Mouse (Mus musculus) thymus, postnatal 10 days (tissue): ENCODE data around the gene Smok3b.
"Not testable (repeated sequence)": the region's sequence is repeated elsewhere in the genome, so short reads cannot be mapped to it uniquely, and the experiment has no call there.

Experiments
- DNase-seq, 2 experiments: peaks; one replicate each; pipeline ENCODE4 v3.0.0; 2021; ENCODE audit warnings: low spot score in 2 of 2

The Smok3b gene

DNA sequence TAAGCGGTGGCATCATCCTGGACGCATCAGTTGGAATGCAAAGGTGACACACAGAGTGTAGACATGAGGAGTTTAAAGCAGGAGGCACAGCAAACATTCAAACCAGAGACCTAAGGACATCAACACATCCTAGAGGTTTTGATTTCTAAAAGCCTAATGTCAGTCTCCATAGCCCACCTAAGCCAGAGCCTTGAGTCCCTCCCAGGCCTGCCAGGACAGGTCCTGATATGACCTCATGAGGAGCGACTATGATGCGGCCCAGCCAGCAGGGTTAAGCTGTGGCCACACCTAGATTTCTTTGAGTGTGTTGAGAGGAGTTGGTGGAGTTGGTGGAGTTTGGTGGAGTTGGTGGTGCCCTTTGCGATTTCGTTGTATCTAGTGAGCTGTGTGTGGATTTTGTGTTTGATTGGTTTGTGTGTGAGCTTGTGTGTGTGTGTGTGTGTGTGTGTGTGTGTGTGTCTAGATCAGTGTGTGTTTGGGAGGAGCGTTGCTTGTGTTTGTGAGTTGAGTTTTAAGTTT lies at the start of gene Smok3b, which contains the start of gene Smok3a:
TSS of gene Smok3b (plus strand) at position 469 of the 519 bp plus-strand sequence.
TSS of gene Smok3a (plus strand) at position 301 of the 519 bp plus-strand sequence.
- not testable (repeated sequence) for DNase-seq

GRCm38 (mm10) chr5:137973161-137973560 lies 48.1 kb upstream of the Smok3b start:
- no peak for DNase-seq

- no peak for DNase-seq
Measured at GRCm38 (mm10) chr5:137973738-137974137, 47.5 kb upstream of the Smok3b start.

GRCm38 (mm10) chr5:137974724-137975123 lies 46.5 kb upstream of the Smok3b start:
- DNase-seq, result no peak

- DNase-seq, result no peak
Measured at GRCm38 (mm10) chr5:137975434-137975833, 45.8 kb upstream of the Smok3b start.

DNA sequence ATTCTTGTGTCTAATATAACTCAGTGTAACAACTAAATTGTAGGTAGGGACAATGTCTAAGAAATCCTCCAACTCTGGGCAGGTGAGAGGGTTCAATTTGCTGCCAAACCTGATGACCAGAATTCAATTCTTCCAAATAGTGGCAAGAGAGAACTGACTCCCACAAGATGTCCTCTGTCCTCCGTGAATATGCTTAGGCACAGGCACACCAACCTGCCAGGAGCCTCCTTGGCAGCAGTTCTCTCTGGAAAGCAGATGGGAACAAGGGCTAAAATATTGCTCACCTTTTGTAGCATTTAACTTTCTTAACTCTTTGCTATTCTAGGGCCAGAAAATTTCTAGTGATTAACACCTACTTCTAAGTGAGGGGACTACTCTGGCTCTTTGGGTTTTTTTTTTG lies 43.9 kb upstream of the Smok3b start:
- DNase-seq, result no peak

DNA sequence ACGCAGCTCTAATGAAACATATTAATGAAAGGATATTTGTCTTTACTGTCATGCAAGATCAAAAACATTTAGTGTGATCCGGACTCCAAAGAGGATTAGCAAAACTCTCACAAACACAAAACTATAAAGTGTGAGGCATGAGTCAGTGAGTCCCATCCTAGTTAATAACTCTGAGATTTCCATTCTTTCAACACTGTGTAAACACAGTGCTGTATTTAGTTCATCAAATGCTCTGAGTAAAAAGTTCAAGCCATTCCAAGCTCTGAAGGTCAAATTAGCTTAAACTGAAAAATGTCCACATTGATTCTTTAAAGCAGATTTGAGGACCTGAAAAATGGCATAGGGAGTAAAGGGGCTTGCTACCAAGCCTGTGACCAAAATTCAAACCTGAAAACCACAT lies 42.1 kb upstream of the Smok3b start:
- DNase-seq, result no peak

GRCm38 (mm10) chr5:137981300-137981699 lies 39.9 kb upstream of the Smok3b start, which contains the start of gene Azgp1:
Gene Azgp1, plus strand, starts transcription at chr5:137981520.
- DNase-seq, result no peak

DNA sequence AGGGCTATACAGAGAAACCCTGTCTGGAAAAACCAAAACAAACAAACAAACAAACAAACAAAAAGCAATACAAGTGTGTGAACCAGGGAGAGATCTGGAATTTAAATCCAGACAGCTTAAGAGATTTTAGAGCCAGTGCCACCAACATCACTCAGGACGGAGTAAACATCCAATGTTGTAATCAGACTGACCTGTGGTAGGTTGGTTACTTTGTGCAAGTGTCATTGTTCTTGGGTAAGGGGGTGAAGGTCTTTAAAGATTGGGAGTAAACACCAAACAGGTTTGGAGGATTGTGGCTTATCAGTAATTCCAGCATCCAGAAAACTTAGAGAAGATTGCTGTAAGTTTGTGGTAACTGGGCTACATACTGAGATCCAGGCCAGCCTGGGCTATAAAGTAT lies 34.9 kb upstream of the Smok3b start:
- no peak for DNase-seq

GRCm38 (mm10) chr5:138009437-138009836 lies 11.8 kb upstream of the Smok3b start:
- DNase-seq, result no peak

DNA sequence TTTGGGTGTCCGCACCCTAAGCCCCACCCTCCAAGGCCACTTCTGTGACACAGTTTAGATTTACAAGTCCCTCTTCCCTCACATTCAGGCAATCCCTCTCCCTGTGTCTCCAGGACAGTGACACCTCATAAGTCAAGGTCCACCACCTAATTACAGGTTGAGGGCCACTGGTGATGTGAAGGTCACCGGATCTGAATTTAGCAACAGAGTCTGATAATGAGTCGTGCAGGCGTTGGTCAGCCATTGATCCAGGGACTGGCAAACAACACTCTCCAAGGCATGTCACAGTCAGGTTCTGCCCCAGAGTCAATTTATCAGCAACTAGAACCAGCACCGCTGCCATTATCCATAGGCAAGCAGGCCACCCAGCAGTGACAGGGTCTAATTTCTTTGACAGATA lies 8.8 kb upstream of the Smok3b start:
- DNase-seq, result no peak

DNA sequence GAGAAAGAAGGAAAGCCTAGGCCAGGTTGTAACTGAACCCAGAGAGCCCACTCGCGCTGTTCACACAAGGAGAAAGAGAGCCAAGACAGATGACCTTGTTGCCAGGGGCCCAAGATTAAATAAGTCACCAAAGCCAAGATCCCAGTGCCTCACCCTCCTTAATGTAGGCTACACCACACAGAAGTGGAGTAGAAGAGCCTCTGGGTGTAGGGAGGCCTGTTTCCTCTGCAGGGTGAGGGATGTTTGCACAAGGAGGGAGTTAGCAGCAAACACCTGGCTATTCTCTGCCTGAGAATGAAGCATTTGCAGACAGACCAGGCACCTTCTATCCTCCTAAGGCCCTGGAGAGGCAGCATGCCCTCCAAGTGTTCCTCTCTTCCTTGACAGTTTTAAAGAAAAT lies 4.7 kb upstream of the Smok3b start:
- DNase-seq, result no peak

DNA sequence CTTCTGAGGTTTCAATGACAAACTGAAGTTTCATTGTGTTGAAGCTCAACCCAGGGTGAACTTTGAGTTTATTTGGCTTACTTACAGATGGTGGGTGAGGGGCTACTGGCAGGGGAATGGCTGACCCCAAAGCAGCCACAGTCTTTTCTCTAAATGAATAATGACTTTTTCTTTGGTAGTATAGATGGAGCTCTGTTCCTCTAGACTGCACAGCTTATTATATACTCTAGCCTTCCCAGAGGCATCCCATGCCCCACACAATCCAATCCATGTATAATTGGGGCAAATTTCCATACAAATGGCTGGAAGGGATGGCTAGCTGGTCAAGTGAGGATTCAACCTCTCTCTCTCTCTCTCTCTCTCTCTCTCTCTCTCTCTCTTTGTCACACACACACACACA lies 4.2 kb upstream of the Smok3b start:
- no peak for DNase-seq

- DNase-seq, result not testable (repeated sequence)
Measured at GRCm38 (mm10) chr5:138019577-138019976, 1.7 kb upstream of the Smok3b start.

DNA sequence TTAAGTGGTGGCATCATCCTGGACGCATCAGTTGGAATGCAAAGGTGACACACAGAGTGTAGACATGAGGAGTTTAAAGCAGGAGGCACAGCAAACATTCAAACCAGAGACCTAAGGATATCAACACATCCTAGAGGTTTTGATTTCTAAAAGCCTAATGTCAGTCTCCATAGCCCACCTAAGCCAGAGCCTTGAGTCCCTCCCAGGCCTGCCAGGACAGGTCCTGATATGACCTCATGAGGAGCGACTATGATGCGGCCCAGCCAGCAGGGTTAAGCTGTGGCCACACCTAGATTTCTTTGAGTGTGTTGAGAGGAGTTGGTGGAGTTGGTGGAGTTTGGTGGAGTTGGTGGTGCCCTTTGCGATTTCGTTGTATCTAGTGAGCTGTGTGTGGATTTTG lies 31.7 kb downstream of the Smok3b start, which contains the start of gene Smok3c:
TSS of gene Smok3c (plus strand) at position 301 of the 400 bp plus-strand sequence.
- not testable (repeated sequence) for DNase-seq

DNA sequence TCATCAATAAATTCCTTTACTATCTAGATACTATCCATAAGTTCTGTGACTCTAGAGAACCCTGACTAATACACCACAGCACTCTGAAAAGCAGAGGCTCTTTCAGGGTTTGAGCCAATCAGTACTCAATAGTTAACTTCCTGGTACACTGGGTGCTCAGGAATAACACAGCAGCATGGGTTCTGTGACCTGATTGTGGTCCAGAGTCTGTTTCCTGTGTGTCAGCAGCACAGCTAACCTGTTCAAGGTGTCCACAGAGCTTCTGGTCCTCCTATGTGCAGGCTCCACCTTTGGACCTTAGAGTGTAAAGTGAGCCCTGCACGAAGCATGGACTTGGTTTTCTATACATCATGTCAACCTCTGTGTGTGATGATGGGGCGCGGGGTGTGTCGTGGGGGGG lies 52.6 kb downstream of the Smok3b start:
- DNase-seq, result no peak

DNA sequence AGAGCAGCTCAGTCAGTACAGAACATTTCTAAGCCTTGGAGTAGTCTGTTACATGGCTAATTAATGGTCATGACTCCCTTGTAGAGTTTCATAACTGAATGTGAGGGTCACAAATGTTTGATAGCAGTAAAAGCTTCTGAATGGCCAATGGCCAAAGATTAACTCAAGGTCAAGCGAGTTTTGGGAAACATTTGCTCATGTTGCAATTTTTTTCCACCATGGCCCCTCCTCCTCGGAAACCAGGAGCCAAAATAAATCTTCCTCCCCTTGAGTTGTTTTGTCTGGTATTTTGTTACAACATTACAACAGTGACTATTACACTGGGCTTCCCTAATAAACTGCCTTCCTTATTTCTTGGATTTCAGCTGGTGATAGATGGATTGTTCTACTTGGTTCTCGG lies 54.5 kb downstream of the Smok3b start:
- DNase-seq, result no peak

DNA sequence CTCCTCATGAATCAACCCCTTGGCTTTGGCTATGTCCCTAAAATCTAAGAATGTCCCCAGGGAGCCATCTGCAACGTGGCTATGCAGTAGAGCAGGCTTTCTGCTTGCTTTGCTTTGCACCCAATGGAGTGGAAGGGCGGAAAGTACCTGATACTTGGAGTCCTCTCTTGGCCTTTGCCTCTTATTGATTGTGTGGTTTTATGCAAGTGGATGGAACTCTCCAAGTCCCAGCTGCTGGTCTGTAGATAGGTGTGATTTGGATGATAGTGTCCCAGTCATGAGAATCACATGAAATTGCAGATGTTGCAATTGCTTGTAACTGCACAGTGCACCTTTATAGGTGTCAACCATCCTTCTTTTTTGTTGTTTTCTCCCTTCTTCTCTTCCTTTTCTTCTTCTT lies 54.9 kb downstream of the Smok3b start:
- no peak for DNase-seq

DNA sequence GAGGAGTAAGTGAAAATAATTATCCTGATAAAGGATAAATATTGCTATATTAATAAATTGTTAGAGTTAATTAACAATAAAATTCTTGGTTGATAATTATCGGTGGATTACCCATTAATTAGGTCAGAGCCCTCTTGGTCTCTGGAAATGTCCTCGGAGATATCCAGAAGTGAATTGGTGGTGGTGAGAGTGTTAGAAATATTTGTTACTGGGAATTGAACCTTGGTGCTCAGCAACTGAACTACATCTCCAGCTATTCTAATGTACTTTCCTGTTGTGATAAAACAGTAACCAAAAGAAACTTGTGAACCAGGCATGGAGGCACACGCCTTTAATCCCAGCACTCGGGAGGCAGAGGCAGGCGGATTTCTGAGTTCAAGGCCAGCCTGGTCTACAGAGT lies 59.2 kb downstream of the Smok3b start:
- no peak for DNase-seq

DNA sequence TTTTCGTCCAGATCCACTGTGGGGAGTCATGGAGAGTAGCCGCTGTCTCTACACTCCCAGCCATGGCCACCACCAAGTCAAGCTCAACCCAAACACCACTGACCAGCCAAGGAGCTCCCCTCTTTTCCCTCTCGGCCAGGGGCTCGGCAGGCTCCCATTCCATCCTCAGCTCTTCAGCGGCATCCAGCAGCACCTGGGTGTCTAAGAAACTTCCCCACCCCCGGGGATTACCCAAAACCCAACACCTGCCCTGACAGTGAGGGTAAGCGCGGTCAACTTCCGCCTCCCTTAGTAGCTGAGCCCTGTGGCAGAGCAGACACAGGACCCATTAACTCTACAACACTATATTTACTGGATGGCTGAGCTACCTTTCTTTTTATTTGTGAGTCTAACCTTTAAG lies 60.2 kb downstream of the Smok3b start:
- DNase-seq, result no peak

GRCm38 (mm10) chr5:138083318-138083900 lies 62.2 kb downstream of the Smok3b start:
- no peak for DNase-seq

DNA sequence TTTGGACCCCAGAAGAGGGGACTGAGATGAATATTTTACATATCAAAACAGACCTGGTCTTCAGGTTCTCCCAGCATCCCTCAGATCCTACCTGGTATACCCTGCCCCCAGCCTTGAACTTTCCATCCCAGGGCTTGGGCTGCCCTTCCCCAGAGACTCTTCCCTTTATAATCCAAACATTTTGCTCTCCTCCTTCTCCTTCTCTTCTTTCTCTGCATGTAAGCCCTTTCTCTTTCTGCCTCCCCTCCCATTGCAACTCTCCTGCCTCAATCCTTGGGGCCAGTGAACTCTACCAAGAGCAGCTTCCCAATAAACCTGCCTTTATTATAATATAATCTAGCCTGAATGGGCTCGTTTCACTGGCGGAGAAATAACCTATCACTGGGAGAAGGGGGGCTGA lies 62.7 kb downstream of the Smok3b start:
- no peak for DNase-seq

- DNase-seq, result no peak
Measured at GRCm38 (mm10) chr5:138084507-138084906, 63.3 kb downstream of the Smok3b start.

- DNase-seq, result peak; percentile 63 to 66
Measured at GRCm38 (mm10) chr5:138084996-138085395, 63.8 kb downstream of the Smok3b start, which contains the start of gene Zkscan1. Gene Zkscan1, plus strand, starts transcription at chr5:138085084.
